Mouse (Mus musculus) forebrain, embryonic 12.5 days (tissue): ENCODE data around the gene Unc5c. TPM values are rescaled to one million over a fixed set of nuclear protein-coding genes. Genes with fewer than 3 reads are reported as not detected.

ENCODE experiments used
- ATAC-seq: fragments of 200-750 bp; cut with Nextera tagmentation; 2 replicates; pipeline ENCODE4 v1.8.0; 2017; ENCODE audit warnings: moderate TSS enrichment; ENCODE audit not compliant: low FRiP score
- H3K27ac ChIP-seq: fragments of 300-500 bp; sonication (generic); 2 replicates; pipeline ENCODE4 v1.5.1; 2016; ENCODE audit warnings: mild to moderate bottlenecking
- H3K27me3 ChIP-seq: fragments of 300-500 bp; sonication (generic); 2 replicates; pipeline ENCODE4 v1.6.1; 2016; ENCODE audit warnings: mild to moderate bottlenecking
- H3K36me3 ChIP-seq: fragments of 300-500 bp; sonication (generic); replicated peaks from 2 replicates; pipeline ENCODE4 v1.6.1; 2016; ENCODE audit warnings: mild to moderate bottlenecking
- H3K4me1 ChIP-seq: fragments of 300-500 bp; sonication (generic); 2 replicates; pipeline ENCODE4 v1.6.1; 2016
- H3K4me2 ChIP-seq: fragments of 300-500 bp; sonication (generic); 2 replicates; pipeline ENCODE4 v1.6.1; 2016; ENCODE audit warnings: mild to moderate bottlenecking, moderate library complexity
- H3K4me3 ChIP-seq: fragments of 300-500 bp; sonication (generic); replicated peaks from 2 replicates; pipeline ENCODE4 v1.5.1; 2016; ENCODE audit warnings: mild to moderate bottlenecking
- H3K9ac ChIP-seq: fragments of 300-500 bp; sonication (generic); 2 replicates; pipeline ENCODE4 v1.6.1; 2016; ENCODE audit warnings: mild to moderate bottlenecking
- H3K9me3 ChIP-seq: fragments of 300-500 bp; sonication (generic); 2 replicates; pipeline ENCODE4 v1.6.1; 2016
- WGBS: fragments of 180-500 bp; shearing (Covaris S2); methylation state at CpG from one replicate; pipeline ENCODE4 v1.1.7; 2016; 5-methylcytosine and 5-hydroxymethylcytosine counted together
- polyA plus RNA-seq: library from polyadenylated mRNA; unstranded; fragments of >200 nt; fragmentation: Nextera tagmentation; extraction: Ambion mirVana; gene quantifications from 2 replicates; pipeline ENCODE4 v1.2.1, GENCODE M21; 2016

Gene Unc5c
- polyA plus RNA-seq, 1 experiment from 2014 or later = 9.3 TPM

GRCm38 (mm10) chr3:141529599-141529998 lies 64.6 kb downstream of the Unc5c start:
- no peak for ATAC-seq
- Histone ChIP-seq H3K4me2 (no peak overlapping the region), H3K36me3 (no peaks in the 10 kb centered on the region), H3K4me3 (no peak overlapping the region), H3K9me3 (no peaks in the 10 kb centered on the region), H3K27me3 (no peaks in the 10 kb centered on the region), H3K27ac (no peak overlapping the region), H3K4me1 (peaks cover 5% of the 10 kb centered on the region), H3K9ac (no peak overlapping the region)

GRCm38 (mm10) chr3:141533861-141534260 lies 68.8 kb downstream of the Unc5c start:
- Histone ChIP-seq H3K9me3 (no peaks in the 10 kb centered on the region), H3K27ac (no peak overlapping the region), H3K4me3 (no peak overlapping the region), H3K36me3 (no peaks in the 10 kb centered on the region), H3K4me1 (peaks cover 5% of the 10 kb centered on the region), H3K27me3 (no peaks in the 10 kb centered on the region), H3K4me2 (no peak overlapping the region), H3K9ac (no peak overlapping the region)
- 87% methylated on average over 5 of the region's 5 CpGs for WGBS
- no peak for ATAC-seq

GRCm38 (mm10) chr3:141536857-141537256 lies 71.8 kb downstream of the Unc5c start:
- peaks cover 3% of the 10 kb centered on the region; the same call in 1 of the 2 replicates for H3K4me1 ChIP-seq
- no peak overlapping the region for H3K9ac ChIP-seq
- H3K27me3 ChIP-seq = no peaks in the 10 kb centered on the region
- no peak for ATAC-seq
- H3K4me2 ChIP-seq = no peak overlapping the region
- no peak overlapping the region for H3K27ac ChIP-seq
- no peak overlapping the region for H3K4me3 ChIP-seq
- no peaks in the 10 kb centered on the region for H3K36me3 ChIP-seq
- 82% methylated on average over 5 of the region's 5 CpGs for WGBS
- H3K9me3 ChIP-seq = no peaks in the 10 kb centered on the region

- no peak for ATAC-seq
- H3K36me3 ChIP-seq = no peaks in the 10 kb centered on the region
- H3K9me3 ChIP-seq = no peaks in the 10 kb centered on the region
- H3K4me3 ChIP-seq = no peak overlapping the region
- no peaks in the 10 kb centered on the region for H3K27me3 ChIP-seq
- WGBS = 90% methylated on average over 1 of the region's 1 CpGs
- H3K27ac ChIP-seq = no peak overlapping the region
- no peak overlapping the region for H3K4me2 ChIP-seq
- no peak overlapping the region for H3K9ac ChIP-seq
- peaks cover 3% of the 10 kb centered on the region; the same call in 1 of the 2 replicates for H3K4me1 ChIP-seq
These were observed 73.1 kb downstream of the Unc5c start for GRCm38 (mm10) chr3:141538120-141538519.

GRCm38 (mm10) chr3:141540749-141541148 lies 75.7 kb downstream of the Unc5c start:
- H3K4me3 ChIP-seq = no peak overlapping the region
- H3K9me3 ChIP-seq = no peaks in the 10 kb centered on the region
- H3K4me2 ChIP-seq = no peak overlapping the region
- WGBS = 48% methylated on average over 7 of the region's 7 CpGs
- H3K4me1 ChIP-seq = 0 out of 2 replicates have a peak, but pooled peaks cover 3% of the 10 kb centered on the region
- no peaks in the 10 kb centered on the region for H3K27me3 ChIP-seq
- H3K36me3 ChIP-seq = no peaks in the 10 kb centered on the region
- ATAC-seq = peak; percentile 30; the same call in 1 of the 2 replicates
- H3K27ac ChIP-seq = no peak overlapping the region
- no peak overlapping the region for H3K9ac ChIP-seq

- Histone ChIP-seq H3K27ac (no peak overlapping the region), H3K4me2 (no peak overlapping the region), H3K36me3 (no peaks in the 10 kb centered on the region), H3K27me3 (no peaks in the 10 kb centered on the region), H3K9me3 (no peaks in the 10 kb centered on the region), H3K9ac (no peak overlapping the region), H3K4me3 (no peak overlapping the region), H3K4me1 (peaks cover 10% of the 10 kb centered on the region; the same call in 1 of the 2 replicates)
- ATAC-seq = no peak
- WGBS = 42% methylated on average over 5 of the region's 5 CpGs
These were observed 82.4 kb downstream of the Unc5c start for GRCm38 (mm10) chr3:141547341-141547814.

GRCm38 (mm10) chr3:141549661-141550060 lies 84.6 kb downstream of the Unc5c start:
- Histone ChIP-seq H3K9ac (no peak overlapping the region), H3K27me3 (no peaks in the 10 kb centered on the region), H3K4me1 (peaks cover 10% of the 10 kb centered on the region; the same call in 1 of the 2 replicates), H3K27ac (no peak overlapping the region), H3K4me3 (no peak overlapping the region), H3K4me2 (no peak overlapping the region), H3K9me3 (no peaks in the 10 kb centered on the region), H3K36me3 (no peaks in the 10 kb centered on the region)
- ATAC-seq = no peak
- WGBS = 17% methylated on average over 3 of the region's 3 CpGs

- Histone ChIP-seq H3K27me3 (no peaks in the 10 kb centered on the region), H3K4me3 (no peak overlapping the region), H3K27ac (no peak overlapping the region), H3K9ac (no peak overlapping the region), H3K36me3 (no peaks in the 10 kb centered on the region), H3K9me3 (no peaks in the 10 kb centered on the region), H3K4me1 (peaks cover 6% of the 10 kb centered on the region; the same call in 1 of the 2 replicates), H3K4me2 (no peak overlapping the region)
- 83% methylated on average over 1 of the region's 1 CpGs for WGBS
- no peak for ATAC-seq
These were observed 87.9 kb downstream of the Unc5c start for GRCm38 (mm10) chr3:141552960-141553359.

- H3K9me3 ChIP-seq = no peaks in the 10 kb centered on the region
- H3K4me3 ChIP-seq = no peak overlapping the region
- H3K36me3 ChIP-seq = no peaks in the 10 kb centered on the region
- 0 out of 2 replicates have a peak, but pooled peaks cover 2% of the 10 kb centered on the region for H3K27me3 ChIP-seq
- H3K27ac ChIP-seq = no peak overlapping the region
- no peak overlapping the region for H3K9ac ChIP-seq
- H3K4me1 ChIP-seq = no peaks in the 10 kb centered on the region
- no peak for ATAC-seq
- H3K4me2 ChIP-seq = no peak overlapping the region
- WGBS = 84% methylated on average over 5 of the region's 5 CpGs
These were observed 92.1 kb downstream of the Unc5c start for GRCm38 (mm10) chr3:141557072-141557471.

GRCm38 (mm10) chr3:141575076-141575688 lies 110.2 kb downstream of the Unc5c start:
- no peaks in the 10 kb centered on the region for H3K9me3 ChIP-seq

GRCm38 (mm10) chr3:141577382-141577781 lies 112.4 kb downstream of the Unc5c start:
- Histone ChIP-seq H3K9me3 (no peaks in the 10 kb centered on the region), H3K4me2 (no peak overlapping the region), H3K4me3 (no peak overlapping the region), H3K27ac (no peak overlapping the region), H3K9ac (no peak overlapping the region), H3K4me1 (peaks cover 13% of the 10 kb centered on the region), H3K27me3 (peaks cover 42% of the 10 kb centered on the region), H3K36me3 (no peaks in the 10 kb centered on the region)
- 38% methylated on average over 2 of the region's 2 CpGs for WGBS
- no peak for ATAC-seq

More at GRCm38 (mm10) chr3:141575076-141575688, 110.2 kb downstream of the Unc5c start:
- Histone ChIP-seq H3K4me2 (no peak overlapping the region), H3K27me3 (peaks cover 41% of the 10 kb centered on the region), H3K4me1 (no peaks in the 10 kb centered on the region), H3K27ac (no peak overlapping the region), H3K4me3 (no peak overlapping the region), H3K36me3 (no peaks in the 10 kb centered on the region), H3K9ac (no peak overlapping the region)
- ATAC-seq = no peak
- 75% methylated on average over 6 of the region's 6 CpGs for WGBS

- peak; percentile 91 for ATAC-seq
- no peaks in the 10 kb centered on the region for H3K36me3 ChIP-seq
- H3K4me3 ChIP-seq = no peak overlapping the region
- H3K4me2 ChIP-seq = no peak overlapping the region
- peaks cover 13% of the 10 kb centered on the region for H3K4me1 ChIP-seq
- H3K27me3 ChIP-seq = peaks cover 40% of the 10 kb centered on the region
- H3K27ac ChIP-seq = no peak overlapping the region
- H3K9ac ChIP-seq = no peak overlapping the region
- no peaks in the 10 kb centered on the region for H3K9me3 ChIP-seq
These were observed 116.3 kb downstream of the Unc5c start for GRCm38 (mm10) chr3:141581190-141581891.

- H3K4me1 ChIP-seq = peaks cover 13% of the 10 kb centered on the region
- H3K27me3 ChIP-seq = peaks cover 44% of the 10 kb centered on the region
- no peaks in the 10 kb centered on the region for H3K36me3 ChIP-seq
- ATAC-seq = no peak; the same call in 1 of the 2 replicates
- H3K9ac ChIP-seq = no peak overlapping the region
- H3K9me3 ChIP-seq = no peaks in the 10 kb centered on the region
- H3K4me3 ChIP-seq = no peak overlapping the region
- no peak overlapping the region for H3K27ac ChIP-seq
- H3K4me2 ChIP-seq = no peak overlapping the region
These were observed 116.8 kb downstream of the Unc5c start for GRCm38 (mm10) chr3:141581892-141582214.
